Mouse (Mus musculus): Measurements from ENCODE around the gene Rgs5. TPM values are rescaled to one million over a fixed set of nuclear protein-coding genes. Genes with fewer than 3 reads are reported as not detected.

Gene Rgs5
- total RNA-seq (2017), result not detected in 2 replicates

DNA sequence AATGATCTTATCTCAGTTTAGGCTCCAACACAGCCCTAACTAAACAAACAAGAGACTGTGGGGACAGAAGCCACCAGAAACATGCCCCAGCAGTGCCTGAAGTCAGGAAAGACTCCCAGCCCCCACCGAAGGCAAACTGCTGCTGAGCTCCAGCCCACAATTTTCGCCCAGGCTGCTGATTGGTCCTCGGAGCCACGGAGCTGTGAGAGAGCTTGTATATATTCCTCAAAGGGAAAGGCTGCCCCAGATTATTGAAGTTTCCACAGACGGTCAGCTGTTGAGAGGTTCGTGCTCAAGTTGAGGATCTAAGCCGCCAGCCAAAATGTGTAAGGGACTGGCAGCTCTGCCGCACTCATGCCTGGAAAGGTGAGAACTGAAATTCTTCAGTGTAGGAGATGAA lies at the start of gene Rgs5:
Rgs5 (plus strand) TSS at position 246 of the 400 bp plus-strand sequence.
- ATAC-seq (replicated peaks in 1 of 2; ENCODE audit: insufficient read depth in 1 of 2, low FRiP score in 2 of 2, low TSS enrichment in 1 of 2, low read depth in 1 of 2, poor library complexity in 2 of 2, severe bottlenecking in 2 of 2), result no peak

DNA sequence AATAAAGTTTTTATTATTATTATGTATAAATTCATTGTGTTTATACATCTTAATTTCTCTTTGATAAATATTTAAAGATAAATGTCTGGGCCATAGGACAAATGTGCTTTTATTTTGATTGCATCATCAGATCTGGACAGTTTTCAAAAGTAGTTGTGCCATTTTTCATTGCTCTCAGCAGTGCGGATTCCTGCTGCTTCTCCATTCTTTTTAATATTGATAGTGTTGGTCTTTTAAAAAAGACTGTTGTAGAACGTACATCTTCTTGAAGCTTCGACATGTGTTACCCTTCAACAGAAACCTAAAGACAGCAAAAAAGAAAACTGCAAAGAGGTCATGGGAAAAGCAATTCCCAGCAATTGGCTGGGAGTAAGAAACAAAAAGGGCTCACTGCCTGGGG lies 49.1 kb upstream of the Rgs5 start:
- ATAC-seq (replicated peaks in 1 of 2; ENCODE audit: insufficient read depth in 1 of 2, low FRiP score in 2 of 2, low TSS enrichment in 1 of 2, low read depth in 1 of 2, poor library complexity in 2 of 2, severe bottlenecking in 2 of 2), result no peak

DNA sequence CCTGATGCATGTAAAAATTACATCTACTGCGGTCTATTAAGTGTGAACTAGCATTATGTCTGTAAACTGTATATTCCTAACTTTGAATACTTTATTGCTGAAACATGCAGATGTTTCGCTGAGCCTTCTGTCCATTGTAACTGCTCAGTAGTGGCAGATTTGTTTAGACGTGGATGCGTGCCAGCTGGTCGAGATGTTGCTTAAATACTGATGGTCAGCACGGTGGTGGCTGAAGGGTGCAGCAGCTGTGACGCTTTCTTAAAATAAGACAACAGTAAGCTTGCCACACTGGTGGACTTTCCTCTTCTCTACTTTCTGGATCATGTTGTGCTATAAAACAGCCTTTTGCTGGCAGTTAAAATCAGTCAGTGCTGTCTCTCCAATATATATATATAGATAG lies 25.6 kb upstream of the Rgs5 start:
- ATAC-seq (replicated peaks in 1 of 2; ENCODE audit: insufficient read depth in 1 of 2, low FRiP score in 2 of 2, low TSS enrichment in 1 of 2, low read depth in 1 of 2, poor library complexity in 2 of 2, severe bottlenecking in 2 of 2), result no peak

GRCm38 (mm10) chr1:169637251-169637750 lies 18.0 kb upstream of the Rgs5 start:
- no peak for ATAC-seq (replicated peaks in 1 of 2; ENCODE audit: insufficient read depth in 1 of 2, low FRiP score in 2 of 2, low TSS enrichment in 1 of 2, low read depth in 1 of 2, poor library complexity in 2 of 2, severe bottlenecking in 2 of 2)

GRCm38 (mm10) chr1:169644884-169645653 lies 10.2 kb upstream of the Rgs5 start:
- ATAC-seq (replicated peaks in 1 of 2; ENCODE audit: insufficient read depth in 1 of 2, low FRiP score in 2 of 2, low TSS enrichment in 1 of 2, low read depth in 1 of 2, poor library complexity in 2 of 2, severe bottlenecking in 2 of 2), result no peak

DNA sequence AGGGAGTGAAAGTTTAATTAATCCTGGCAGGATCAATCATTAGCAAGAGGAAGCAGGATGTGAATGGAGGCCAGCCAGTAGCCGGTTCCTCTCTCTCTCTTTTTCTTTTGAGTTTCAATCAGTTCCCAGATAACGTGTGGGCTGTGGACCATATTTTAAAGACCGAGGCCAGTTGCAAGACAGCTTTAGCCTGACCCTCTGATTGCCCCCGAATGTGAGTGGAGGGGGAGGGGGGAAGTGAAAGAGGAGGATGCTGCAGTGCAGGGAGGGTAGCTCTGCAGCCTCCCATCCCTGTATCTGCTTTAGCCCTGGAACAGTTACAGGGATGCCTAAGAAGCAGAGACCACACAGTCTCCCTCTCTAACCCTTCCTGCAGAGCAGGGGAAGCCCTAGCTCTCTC lies 4.2 kb downstream of the Rgs5 start:
- ATAC-seq (replicated peaks in 1 of 2; ENCODE audit: insufficient read depth in 1 of 2, low FRiP score in 2 of 2, low TSS enrichment in 1 of 2, low read depth in 1 of 2, poor library complexity in 2 of 2, severe bottlenecking in 2 of 2), result no peak

GRCm38 (mm10) chr1:169667328-169667727 lies 12.0 kb downstream of the Rgs5 start:
- no peak for ATAC-seq (replicated peaks in 1 of 2; ENCODE audit: insufficient read depth in 1 of 2, low FRiP score in 2 of 2, low TSS enrichment in 1 of 2, low read depth in 1 of 2, poor library complexity in 2 of 2, severe bottlenecking in 2 of 2)

DNA sequence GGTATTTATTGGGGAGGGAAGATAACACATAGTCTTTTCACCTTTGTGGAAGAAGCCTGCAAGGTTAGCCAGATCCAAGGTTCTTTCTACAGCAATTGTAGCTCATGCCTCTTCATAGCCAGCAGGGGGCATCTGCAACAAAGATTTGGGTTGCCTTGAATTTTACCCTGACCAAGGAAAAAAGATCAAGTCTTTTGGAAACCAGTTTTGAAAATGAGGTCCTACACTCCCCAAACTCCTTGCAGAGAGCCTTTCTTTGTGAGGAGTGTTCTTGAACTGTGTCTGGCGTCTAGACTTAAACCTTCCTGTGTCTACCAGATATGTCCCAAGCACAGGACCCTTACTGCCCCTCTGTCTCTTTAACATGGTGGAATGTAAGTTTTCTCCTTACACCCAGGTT lies 15.4 kb downstream of the Rgs5 start:
- peak in 1 of 2 experiments; percentile 68; a peak in 3 of 4 replicates for ATAC-seq (replicated peaks in 1 of 2; ENCODE audit: insufficient read depth in 1 of 2, low FRiP score in 2 of 2, low TSS enrichment in 1 of 2, low read depth in 1 of 2, poor library complexity in 2 of 2, severe bottlenecking in 2 of 2)

DNA sequence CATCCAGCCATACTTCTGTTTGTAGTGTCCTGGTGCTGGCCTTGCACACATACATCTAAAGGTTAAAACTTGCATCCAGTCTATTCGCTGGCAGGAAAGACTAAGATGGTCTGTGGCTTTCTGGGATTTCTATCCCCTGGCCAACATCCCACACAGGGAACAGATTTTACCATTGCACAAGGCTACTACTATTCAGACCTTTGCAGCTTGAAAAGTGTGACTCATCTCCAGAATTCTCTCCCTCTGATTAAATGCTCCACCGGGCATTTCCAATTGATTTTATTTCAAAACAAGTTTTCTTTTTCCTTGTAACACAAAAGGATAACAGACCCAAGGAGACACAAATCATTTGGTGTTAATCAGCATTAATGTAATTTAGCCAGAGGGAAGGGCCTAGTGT lies 16.5 kb downstream of the Rgs5 start:
- no peak for ATAC-seq (replicated peaks in 1 of 2; ENCODE audit: insufficient read depth in 1 of 2, low FRiP score in 2 of 2, low TSS enrichment in 1 of 2, low read depth in 1 of 2, poor library complexity in 2 of 2, severe bottlenecking in 2 of 2)

DNA sequence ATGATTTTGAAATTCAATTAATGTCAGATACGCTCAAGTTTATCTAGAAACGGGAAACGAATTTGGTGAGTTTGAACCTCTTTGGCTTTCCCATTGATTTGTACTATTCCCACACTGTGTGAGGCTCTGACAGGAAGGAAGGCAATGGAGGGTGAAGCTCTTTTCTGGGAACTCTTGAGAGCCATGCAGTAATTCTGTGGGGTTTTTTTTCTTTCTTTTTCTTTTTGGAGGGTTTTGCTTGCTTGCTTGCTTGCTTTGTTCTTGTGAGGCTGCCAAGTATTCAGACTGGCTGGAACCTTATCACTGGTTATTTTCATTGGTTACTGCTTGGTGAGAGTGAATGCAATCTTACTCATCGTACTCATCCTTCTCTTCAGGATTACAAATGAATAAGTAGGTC lies 17.0 kb downstream of the Rgs5 start:
- ATAC-seq (replicated peaks in 1 of 2; ENCODE audit: insufficient read depth in 1 of 2, low FRiP score in 2 of 2, low TSS enrichment in 1 of 2, low read depth in 1 of 2, poor library complexity in 2 of 2, severe bottlenecking in 2 of 2), result no peak

DNA sequence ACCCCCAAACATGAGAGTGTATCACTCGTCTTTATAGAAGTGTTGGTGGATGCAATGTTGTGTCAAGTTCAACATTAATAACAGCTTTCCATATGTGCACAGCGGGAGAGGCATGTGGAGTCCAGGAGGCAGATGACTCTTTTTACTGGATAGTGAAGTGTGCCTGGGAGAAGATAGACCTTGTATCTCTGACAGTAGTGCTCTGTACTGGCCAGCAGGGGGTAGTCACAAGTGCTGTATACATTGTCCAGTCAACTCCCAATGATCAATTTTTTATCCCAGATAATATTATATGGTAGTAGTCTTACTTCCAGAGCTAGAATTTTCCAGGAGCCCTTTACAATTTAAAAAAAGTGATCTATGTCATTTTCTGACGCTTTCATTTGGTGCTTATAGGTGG lies 18.8 kb downstream of the Rgs5 start:
- ATAC-seq (replicated peaks in 1 of 2; ENCODE audit: insufficient read depth in 1 of 2, low FRiP score in 2 of 2, low TSS enrichment in 1 of 2, low read depth in 1 of 2, poor library complexity in 2 of 2, severe bottlenecking in 2 of 2), result peak; percentile 29 to 70; a peak in 1 of 4 replicates

DNA sequence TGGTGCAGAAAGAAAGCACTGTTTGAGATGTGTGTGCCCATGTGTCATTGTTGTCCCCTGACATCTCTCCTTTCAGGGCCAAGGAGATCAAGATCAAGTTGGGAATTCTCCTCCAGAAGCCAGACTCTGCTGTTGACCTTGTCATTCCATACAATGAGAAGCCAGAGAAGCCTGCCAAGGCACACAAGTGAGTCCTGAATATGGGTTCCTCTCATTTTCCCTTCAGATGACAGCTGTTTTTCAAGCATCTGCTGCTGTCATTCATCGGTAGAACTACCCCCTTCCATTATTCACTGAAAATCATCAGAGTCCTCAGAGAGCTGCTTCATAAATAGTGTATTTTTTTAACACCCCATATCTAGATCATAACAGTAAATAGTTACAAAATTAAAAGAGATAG lies 21.4 kb downstream of the Rgs5 start:
- no peak for ATAC-seq (replicated peaks in 1 of 2; ENCODE audit: insufficient read depth in 1 of 2, low FRiP score in 2 of 2, low TSS enrichment in 1 of 2, low read depth in 1 of 2, poor library complexity in 2 of 2, severe bottlenecking in 2 of 2)

- no peak for ATAC-seq (replicated peaks in 1 of 2; ENCODE audit: insufficient read depth in 1 of 2, low FRiP score in 2 of 2, low TSS enrichment in 1 of 2, low read depth in 1 of 2, poor library complexity in 2 of 2, severe bottlenecking in 2 of 2)
Observed at GRCm38 (mm10) chr1:169680455-169681208, 25.3 kb downstream of the Rgs5 start.

- ATAC-seq (replicated peaks in 1 of 2; ENCODE audit: insufficient read depth in 1 of 2, low FRiP score in 2 of 2, low TSS enrichment in 1 of 2, low read depth in 1 of 2, poor library complexity in 2 of 2, severe bottlenecking in 2 of 2), result peak in 1 of 2 experiments; percentile 51; a peak in 1 of 4 replicates
Observed at GRCm38 (mm10) chr1:169682775-169683497, 27.6 kb downstream of the Rgs5 start.

DNA sequence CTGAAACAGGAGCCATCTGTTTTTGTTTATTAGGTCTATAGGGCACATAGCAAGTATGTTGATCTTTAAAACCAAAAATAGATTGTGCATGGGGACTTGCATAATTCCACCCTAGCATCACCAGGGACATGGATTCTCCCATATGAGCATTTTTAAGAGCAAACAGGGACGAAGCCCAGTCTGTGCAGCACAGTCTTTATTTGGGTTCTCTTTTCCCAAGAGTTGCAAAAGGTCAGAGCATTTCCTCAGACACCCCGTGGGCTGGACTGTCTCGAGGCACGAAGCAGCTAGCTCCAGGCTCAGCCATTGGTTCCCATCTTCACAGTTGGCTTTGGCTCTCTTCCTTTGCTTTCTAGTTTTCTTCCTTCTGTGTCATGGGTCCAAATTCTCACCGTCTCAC lies 30.0 kb downstream of the Rgs5 start:
- no peak for ATAC-seq (replicated peaks in 1 of 2; ENCODE audit: insufficient read depth in 1 of 2, low FRiP score in 2 of 2, low TSS enrichment in 1 of 2, low read depth in 1 of 2, poor library complexity in 2 of 2, severe bottlenecking in 2 of 2)

DNA sequence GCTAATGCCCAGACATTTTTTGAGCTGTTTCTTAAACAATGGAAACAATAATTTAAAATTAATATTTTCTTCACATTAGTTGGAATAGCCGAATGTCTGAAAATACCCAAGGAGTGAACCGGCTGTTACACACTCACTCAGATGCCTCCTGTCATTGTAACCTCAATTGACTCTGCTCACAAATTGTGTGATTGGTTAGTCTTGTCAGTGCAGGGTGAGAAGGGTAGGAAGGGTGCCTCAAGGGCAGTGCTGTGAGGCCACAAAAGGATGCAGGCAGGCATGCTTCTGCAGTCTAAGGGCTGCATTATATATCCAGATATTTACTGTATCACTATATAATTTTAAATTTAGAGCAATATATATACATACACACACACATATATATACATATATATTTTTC lies 37.7 kb downstream of the Rgs5 start:
- ATAC-seq (replicated peaks in 1 of 2; ENCODE audit: insufficient read depth in 1 of 2, low FRiP score in 2 of 2, low TSS enrichment in 1 of 2, low read depth in 1 of 2, poor library complexity in 2 of 2, severe bottlenecking in 2 of 2), result no peak

DNA sequence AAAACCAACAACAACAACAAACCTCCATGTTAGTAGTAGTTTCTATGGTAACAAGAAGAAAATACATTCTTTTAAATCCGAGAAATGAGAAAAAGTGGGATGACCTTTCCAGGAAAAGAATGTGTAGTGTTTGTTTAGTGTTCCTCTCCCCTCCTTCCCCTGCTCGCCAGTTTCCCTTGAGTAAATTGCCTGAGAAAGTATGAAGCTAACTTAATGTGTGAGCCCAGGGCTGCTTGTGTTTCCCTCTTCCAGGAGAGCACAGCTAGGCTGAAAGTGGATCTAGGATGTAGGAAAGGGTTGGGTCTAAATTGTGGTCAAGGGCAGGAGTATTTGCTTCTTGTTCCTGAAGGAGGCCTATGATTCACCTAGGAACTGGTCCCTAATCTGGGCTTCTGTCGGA lies 38.2 kb downstream of the Rgs5 start:
- ATAC-seq (replicated peaks in 1 of 2; ENCODE audit: insufficient read depth in 1 of 2, low FRiP score in 2 of 2, low TSS enrichment in 1 of 2, low read depth in 1 of 2, poor library complexity in 2 of 2, severe bottlenecking in 2 of 2), result no peak

DNA sequence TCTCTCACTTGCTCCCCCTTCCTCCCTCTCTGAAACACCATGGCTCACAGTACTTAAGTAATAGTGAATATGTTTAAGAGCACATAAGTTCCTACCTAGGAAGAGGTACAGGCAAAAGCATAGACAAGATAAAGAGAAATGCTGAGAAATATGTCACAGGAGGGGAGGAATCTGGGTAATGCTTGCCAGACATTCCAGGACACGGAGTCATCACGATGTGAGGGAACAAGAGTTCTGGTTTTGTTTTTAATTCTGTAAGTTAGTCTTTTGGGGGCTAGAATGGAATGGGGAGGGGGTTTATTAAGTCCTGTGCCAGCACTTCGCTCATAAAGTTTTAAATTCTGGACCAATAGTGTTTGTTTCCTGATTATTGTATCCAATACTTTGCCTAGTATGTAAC lies 40.1 kb downstream of the Rgs5 start:
- no peak for ATAC-seq (replicated peaks in 1 of 2; ENCODE audit: insufficient read depth in 1 of 2, low FRiP score in 2 of 2, low TSS enrichment in 1 of 2, low read depth in 1 of 2, poor library complexity in 2 of 2, severe bottlenecking in 2 of 2)

Measured in hematopoietic stem cell, adult 5-6 weeks (primary cell).